8 mouse cellular contexts compared by ENCODE assay signal in the genomic region with DNA sequence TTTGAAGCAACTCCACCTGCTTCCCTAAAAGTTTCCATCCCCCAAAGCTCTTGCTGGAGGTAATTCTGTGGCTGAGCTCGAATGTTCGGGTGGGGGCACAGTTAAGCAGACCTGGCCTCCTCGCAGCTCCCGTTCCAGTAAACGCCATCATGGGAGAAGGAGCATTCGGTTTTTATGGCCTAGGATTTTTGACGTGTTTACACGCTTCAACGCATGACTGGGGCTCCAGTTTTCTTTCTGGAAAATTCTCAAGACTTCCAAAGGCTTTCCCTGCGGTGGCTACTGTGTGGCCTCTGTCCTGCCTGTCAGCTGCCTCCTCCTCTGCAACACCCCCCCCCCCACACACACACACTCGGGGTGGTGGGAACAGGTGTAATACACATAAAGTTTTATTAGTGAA. TPM values are rescaled to one million over a fixed set of nuclear protein-coding genes. Genes with fewer than 3 reads are reported as not detected.
A peak's percentile ranks its signal among the peaks of the same experiment; 100 is the strongest.
DNase-seq lines count a peak whose midpoint lies in the region; ATAC-seq and TF ChIP-seq lines count a peak whose summit lies in the region.

No protein-coding gene starts in this region.

- no peaks in the 10 kb centered on the region for H3K27me3 ChIP-seq in intestine, postnatal 0 days (replicated peaks; ENCODE audit: control insufficient read depth, insufficient read depth, low read length)
- H3K27me3 ChIP-seq in neural tube, embryonic 12.5 days (replicated peaks), result no peaks in the 10 kb centered on the region

- no peak overlapping the region for H3K27ac ChIP-seq in layer of hippocampus, adult 2 months
- no peak overlapping the region for H3K27ac ChIP-seq in embryonic fibroblast, embryonic 13.5 days (ENCODE audit: insufficient read depth, low read length)
- H3K27ac ChIP-seq in intestine, postnatal 0 days (ENCODE audit: low read depth, low read length), result no peak overlapping the region
- no peak overlapping the region for H3K27ac ChIP-seq in neural tube, embryonic 12.5 days

- no peak for ATAC-seq in intestine, postnatal 0 days
- no peak for ATAC-seq in neural tube, embryonic 12.5 days (ENCODE audit: low FRiP score, low read depth)

- WGBS in intestine, postnatal 0 days, result 10% methylated on average over 11 of the region's 11 CpGs
- WGBS in neural tube, embryonic 12.5 days, result 8% methylated on average over 11 of the region's 11 CpGs

- no peaks in the 10 kb centered on the region for H3K9me3 ChIP-seq in intestine, postnatal 0 days (ENCODE audit: control insufficient read depth)
- H3K9me3 ChIP-seq in neural tube, embryonic 12.5 days, result no peaks in the 10 kb centered on the region

- H3K4me2 ChIP-seq in intestine, postnatal 0 days (replicated peaks; ENCODE audit: low read depth), result peak overlapping the region; percentile 94
- peak overlapping the region; percentile 85 for H3K4me2 ChIP-seq in neural tube, embryonic 12.5 days (replicated peaks)

- no peak for TF ChIP-seq CTCF in layer of hippocampus, adult 2 months (conservative IDR thresholded peaks at IDR 0.05)
- TF ChIP-seq CTCF in embryonic fibroblast, embryonic 13.5 days (IDR thresholded peaks at IDR 0.05; ENCODE audit: borderline replicate concordance, insufficient read depth, low read length), result no peak
- TF ChIP-seq CTCF in intestine, postnatal 0 days (IDR thresholded peaks at IDR 0.05; ENCODE audit: low read depth), result no peak

- TF ChIP-seq POLR2A in embryonic fibroblast, embryonic 13.5 days (IDR thresholded peaks at IDR 0.05; ENCODE audit: low read depth, low read length), result no peak

- 0 out of 2 replicates have a peak, but pooled peaks cover 4% of the 10 kb centered on the region for H3K4me1 ChIP-seq in embryonic fibroblast, embryonic 13.5 days (ENCODE audit: control insufficient read depth, insufficient read depth, low read length)
- H3K4me1 ChIP-seq in intestine, postnatal 0 days (replicated peaks; ENCODE audit: control insufficient read depth, insufficient read depth, low read length), result no peaks in the 10 kb centered on the region
- peaks cover 23% of the 10 kb centered on the region for H3K4me1 ChIP-seq in neural tube, embryonic 12.5 days

- DNase-seq in layer of hippocampus, adult 2 months (ENCODE audit: low spot score in 2 of 2), result no peak
- no peak for DNase-seq in layer of hippocampus, adult 11-12 months (ENCODE audit: low spot score)
- DNase-seq in urinary bladder, postnatal 25 days (ENCODE audit: low spot score), result no peak
- DNase-seq in spleen, postnatal 10 days (ENCODE audit: low spot score in 2 of 2), result no peak
- no peak for DNase-seq in left cerebral cortex, adult 9 months (ENCODE audit: low spot score in 2 of 2)

- H3K36me3 ChIP-seq in intestine, postnatal 0 days (ENCODE audit: control insufficient read depth, insufficient read depth), result no peaks in the 10 kb centered on the region
- no peaks in the 10 kb centered on the region for H3K36me3 ChIP-seq in neural tube, embryonic 12.5 days

- H3K9ac ChIP-seq in intestine, postnatal 0 days (ENCODE audit: low read depth, low read length), result no peak overlapping the region
- peak overlapping the region; percentile 92 for H3K9ac ChIP-seq in neural tube, embryonic 12.5 days

- peak overlapping the region; percentile 70 for H3K4me3 ChIP-seq in layer of hippocampus, adult 2 months
- H3K4me3 ChIP-seq in embryonic fibroblast, embryonic 13.5 days (ENCODE audit: insufficient read depth, low read length), result peak overlapping the region; percentile 76
- H3K4me3 ChIP-seq in intestine, postnatal 0 days (ENCODE audit: low read depth, low read length), result peak overlapping the region; percentile 95
- peak overlapping the region; percentile 89 for H3K4me3 ChIP-seq in neural tube, embryonic 12.5 days

RNA-seq across cellular contexts. Expression of a gene that starts 1.5 kb away (rescaled TPM):
- 10 to 100 TPM; 25.2 to 26.8 TPM for total RNA-seq in layer of hippocampus, adult 2 months (2021)
- polyA plus RNA-seq in embryonic fibroblast, embryonic 13.5 days (2011; ENCODE audit: insufficient read length, low read depth, missing spikeins), result 10.9 TPM in 2 replicates
- polyA plus RNA-seq in intestine, postnatal 0 days (2015; fragmentation: Nextera tagmentation; extraction: Ambion mirVana), result 14.5 and 17.3 TPM in 2 replicates
- 69.4 and 83.0 TPM in 2 replicates for polyA plus RNA-seq in neural tube, embryonic 12.5 days (2016; fragmentation: Nextera tagmentation; extraction: Ambion mirVana)
